Comparison of ENCODE assay signal across 19 mouse cellular contexts in genomic region chr16:77527951-77528350, GRCm38 (mm10).
"Had no signal": no experiment of that assay in that cellular context is flagged by ENCODE, and none has a peak within 500 bp of the region (broad histone marks: within the 10 kb centered on the region; RNA-seq: fewer than 3 reads in every experiment).

No protein-coding gene starts in this region.

- ATAC-seq: midbrain, embryonic 16.5 days had no signal

- H3K36me3 ChIP-seq: lung, embryonic 15.5 days had no signal

- H3K9me3 ChIP-seq: lung, embryonic 15.5 days; midbrain, embryonic 10.5 days; midbrain, embryonic 12.5 days; neural tube, embryonic 15.5 days had no signal

- DNase-seq: lung, adult 18-20 months; lung, postnatal 10 days; lung, postnatal 4 days; midbrain, embryonic 14.5 days; retina, postnatal 1 day; right cerebral cortex, adult 18-20 months; right cerebral cortex, postnatal 25 days; right cerebral cortex, postnatal 4 days; spleen, adult 18-20 months; thymus, adult 18-20 months; thymus, postnatal 14 days; thymus, postnatal 36 days had no signal

- H3K4me1 ChIP-seq: lung, embryonic 15.5 days; midbrain, embryonic 10.5 days had no signal

- H3K27me3 ChIP-seq: lung, embryonic 15.5 days; midbrain, embryonic 12.5 days; neural tube, embryonic 13.5 days; neural tube, embryonic 15.5 days had no signal

- H3K4me2 ChIP-seq: lung, embryonic 15.5 days; midbrain, embryonic 12.5 days; neural tube, embryonic 13.5 days; neural tube, embryonic 15.5 days had no signal

- H3K4me3 ChIP-seq: lung, embryonic 15.5 days; midbrain, embryonic 10.5 days; midbrain, embryonic 12.5 days; myocyte; neural tube, embryonic 13.5 days; neural tube, embryonic 15.5 days had no signal

- H3K9ac ChIP-seq: lung, embryonic 15.5 days; midbrain, embryonic 12.5 days; neural tube, embryonic 13.5 days; neural tube, embryonic 15.5 days had no signal

- H3K27ac ChIP-seq: lung, embryonic 15.5 days; midbrain, embryonic 10.5 days; midbrain, embryonic 12.5 days; neural tube, embryonic 13.5 days; neural tube, embryonic 15.5 days had no signal
